Mouse (Mus musculus) liver, adult 2 months (tissue): ENCODE measurements at regions not wholly inside any gene's neighbourhood (a gene's known extent, or its start where the extent isn't known, plus 50 kb on each side); places are given as distances from the start of the nearest gene placed in this dataset.
A peak's percentile ranks its signal among the peaks of the same experiment; 100 is the strongest.

Source experiments
- DNase-seq: peaks from one replicate; pipeline ENCODE4 v3.0.0-alpha.2; 2011; ENCODE audit warnings: low read depth, low spot score; ENCODE audit errors: extremely low read depth
- H3K27ac ChIP-seq: fragments of 200-500 bp; replicated peaks from 2 replicates; pipeline ENCODE4 v1.5.1; 2012; ENCODE audit warnings: low read depth, mild to moderate bottlenecking, control low read depth, inconsistent platforms, low read length; ENCODE audit not compliant: insufficient read depth
- H3K27me3 ChIP-seq: fragments of 200-500 bp; 2 replicates; pipeline ENCODE4 v1.6.1; 2012; ENCODE audit warnings: mild to moderate bottlenecking, moderate library complexity, low read length, inconsistent platforms; ENCODE audit not compliant: control insufficient read depth, insufficient read depth
- H3K36me3 ChIP-seq: fragments of 200-500 bp; 2 replicates; pipeline ENCODE4 v1.6.1; 2012; ENCODE audit warnings: low read length, inconsistent platforms; ENCODE audit not compliant: control insufficient read depth, insufficient read depth
- H3K4me1 ChIP-seq: fragments of 200-500 bp; 2 replicates; pipeline ENCODE4 v1.6.1; 2011; ENCODE audit warnings: low read length; ENCODE audit not compliant: control insufficient read depth, insufficient read depth
- H3K4me3 ChIP-seq: fragments of 200-500 bp; 2 replicates; pipeline ENCODE4 v1.5.1; 2011; ENCODE audit warnings: low read depth, mild to moderate bottlenecking, control low read depth, low read length, moderate library complexity; ENCODE audit not compliant: insufficient read depth
- H3K79me2 ChIP-seq: fragments of 200-500 bp; 2 replicates; pipeline ENCODE4 v1.6.1; 2012; ENCODE audit warnings: inconsistent platforms, mild to moderate bottlenecking, low read length, moderate library complexity; ENCODE audit not compliant: control insufficient read depth, insufficient read depth
- H3K9ac ChIP-seq: fragments of 200-500 bp; 2 replicates; pipeline ENCODE4 v1.6.1; 2012; ENCODE audit warnings: low read depth, mild to moderate bottlenecking, control low read depth, inconsistent platforms, low read length
- CTCF ChIP-seq: fragments of 200-500 bp; IDR thresholded peaks from 2 replicates; pipeline ENCODE4 v1.5.1; 2011; ENCODE audit warnings: low read depth, low read length, control low read depth
- POLR2A ChIP-seq: fragments of 200-500 bp; IDR thresholded peaks from 2 replicates; pipeline ENCODE4 v1.6.1; 2011; ENCODE audit warnings: low read length, control low read depth; ENCODE audit not compliant: insufficient read depth; ENCODE audit errors: extremely low read depth
- WGBS: fragments of 180-500 bp; shearing (Covaris S2); methylation state at CpG from one replicate; pipeline ENCODE4 v1.1.7; 2018; 5-methylcytosine and 5-hydroxymethylcytosine counted together

DNA sequence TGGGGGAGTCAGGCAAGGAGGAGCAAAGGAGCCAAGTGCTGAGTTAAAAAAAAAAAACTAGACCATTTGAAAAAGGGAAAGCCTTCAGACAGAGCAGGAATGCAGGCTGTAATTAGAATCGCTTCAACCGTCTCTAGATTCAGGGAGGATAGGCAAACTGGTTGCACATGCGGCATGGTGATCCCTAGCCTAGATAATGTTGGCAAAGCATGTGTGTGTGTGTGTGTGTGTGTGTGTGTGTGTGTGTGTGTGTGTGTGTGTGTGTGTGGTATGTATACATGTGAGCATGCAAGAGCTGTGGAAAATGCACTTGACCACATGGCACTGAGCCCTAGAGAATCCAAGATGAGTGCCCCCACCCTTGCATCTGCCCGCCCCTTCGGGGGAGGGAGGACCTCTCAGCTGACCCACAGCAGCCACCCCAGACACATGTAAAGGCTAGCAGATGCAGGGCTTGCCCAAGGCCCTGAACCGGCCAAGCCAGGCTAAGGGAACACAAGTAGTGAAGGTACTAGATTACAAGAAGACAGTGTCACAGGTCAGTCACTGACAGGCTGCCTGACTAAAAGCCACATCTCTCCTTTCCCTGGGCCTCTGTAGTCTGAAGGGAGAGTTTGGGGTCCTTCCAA, 67.4 kb downstream of the Pja1 start:
- Histone ChIP-seq H3K36me3 (no peaks in the 10 kb centered on the region), H3K27ac (no peak overlapping the region), H3K27me3 (no peaks in the 10 kb centered on the region), H3K9ac (no peak overlapping the region), H3K4me1 (no peaks in the 10 kb centered on the region), H3K79me2 (no peaks in the 10 kb centered on the region), H3K4me3 (no peak overlapping the region)
- WGBS = 90% methylated on average over 6 of the region's 6 CpGs
- no peak for DNase-seq
- TF ChIP-seq CTCF (no peak), POLR2A (no peak)

DNA sequence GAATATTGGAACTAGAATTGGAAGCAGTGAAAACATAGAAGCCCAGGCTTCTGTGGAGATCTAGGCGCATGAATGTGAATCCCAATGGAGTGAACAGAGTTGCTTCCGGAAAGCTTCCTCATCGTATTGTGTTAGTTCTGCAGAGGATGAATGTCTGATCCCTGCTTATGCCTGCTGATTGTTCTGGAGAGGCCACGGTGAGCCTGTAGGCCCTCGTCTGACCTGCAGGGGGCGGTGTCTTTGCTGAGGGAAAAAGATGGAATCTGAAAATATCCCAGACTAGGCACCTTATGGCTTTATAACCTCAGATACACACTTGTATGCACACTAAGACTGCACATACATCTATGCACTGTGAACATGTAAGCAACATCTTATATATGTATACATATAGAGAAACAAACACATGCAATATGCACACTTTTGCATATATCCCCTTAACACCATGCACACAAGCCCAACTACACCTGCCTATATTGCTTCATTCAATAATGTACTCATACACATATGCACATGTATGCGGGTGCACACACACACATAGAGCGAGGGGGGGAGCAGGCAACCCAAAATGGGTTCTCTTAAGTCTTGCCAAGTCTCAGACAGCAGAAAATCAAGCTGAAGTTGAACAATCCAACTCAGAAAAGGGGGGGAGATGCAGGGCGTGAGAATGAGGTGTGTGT, 68.1 kb downstream of the Pja1 start:
- no peak overlapping the region for H3K27ac ChIP-seq
- no peaks in the 10 kb centered on the region for H3K4me1 ChIP-seq
- no peaks in the 10 kb centered on the region for H3K27me3 ChIP-seq
- H3K36me3 ChIP-seq = no peaks in the 10 kb centered on the region
- H3K4me3 ChIP-seq = no peak overlapping the region
- DNase-seq = peak; percentile 5
- 57% methylated on average over 9 of the region's 9 CpGs for WGBS
- TF ChIP-seq CTCF (peak; percentile 78), POLR2A (no peak)
- no peaks in the 10 kb centered on the region for H3K79me2 ChIP-seq
- H3K9ac ChIP-seq = no peak overlapping the region

DNA sequence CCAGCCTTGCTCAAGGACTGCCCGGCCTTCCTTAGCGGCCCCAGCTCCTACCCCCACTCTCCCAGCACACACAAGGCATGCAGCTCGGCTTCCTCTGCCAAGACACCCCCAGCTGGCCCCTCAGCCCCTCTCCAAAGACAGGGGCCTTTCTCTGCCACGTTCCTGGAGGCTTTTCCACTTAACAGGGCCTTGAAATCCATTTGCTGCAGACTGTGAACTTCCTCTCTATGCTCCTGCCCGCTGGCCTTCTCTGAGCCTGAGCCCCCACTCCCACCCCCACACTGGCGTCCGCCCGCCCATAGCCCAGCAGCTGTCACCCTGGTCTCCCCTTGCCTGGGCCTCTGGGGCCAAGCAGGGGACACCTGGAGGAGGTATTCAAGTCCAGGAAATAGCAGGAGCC, 73.7 kb downstream of the Pja1 start:
- no peaks in the 10 kb centered on the region for H3K27me3 ChIP-seq
- no peaks in the 10 kb centered on the region for H3K36me3 ChIP-seq
- H3K4me3 ChIP-seq = no peak overlapping the region
- WGBS = 78% methylated on average over 7 of the region's 8 CpGs
- H3K4me1 ChIP-seq = no peaks in the 10 kb centered on the region
- H3K9ac ChIP-seq = no peak overlapping the region
- no peaks in the 10 kb centered on the region for H3K79me2 ChIP-seq
- no peak overlapping the region for H3K27ac ChIP-seq
- TF ChIP-seq POLR2A (no peak), CTCF (no peak)
- no peak for DNase-seq

- Histone ChIP-seq H3K4me1 (no peaks in the 10 kb centered on the region), H3K27me3 (no peaks in the 10 kb centered on the region), H3K9ac (no peak overlapping the region), H3K4me3 (no peak overlapping the region), H3K36me3 (no peaks in the 10 kb centered on the region), H3K79me2 (no peaks in the 10 kb centered on the region), H3K27ac (no peak overlapping the region)
- no peak for DNase-seq
- WGBS = 90% methylated on average over 6 of the region's 6 CpGs
- TF ChIP-seq CTCF (no peak), POLR2A (no peak)
Observed at GRCm38 (mm10) chrX:99396180-99396579, 74.9 kb downstream of the Pja1 start.

DNA sequence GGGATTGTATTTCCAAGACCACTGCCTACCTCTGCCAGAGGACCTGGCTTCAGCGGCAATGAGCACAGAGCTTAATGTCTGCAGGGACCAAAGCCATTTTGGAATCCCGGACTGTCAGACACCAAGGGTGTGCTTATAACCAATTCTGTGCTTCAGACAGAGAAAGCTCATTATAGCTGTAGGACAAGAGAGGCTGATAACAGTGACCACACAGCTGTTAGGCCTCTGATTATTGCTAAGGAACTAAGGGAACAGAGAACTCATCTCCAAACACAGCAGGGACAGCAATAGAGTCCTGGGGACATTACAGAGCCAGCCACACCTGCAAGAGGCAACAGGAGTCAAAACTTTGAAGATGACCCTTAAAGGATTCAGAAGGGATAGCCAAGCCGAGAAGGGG, 76.0 kb downstream of the Pja1 start:
- TF ChIP-seq CTCF (no peak), POLR2A (no peak)
- Histone ChIP-seq H3K79me2 (no peaks in the 10 kb centered on the region), H3K27me3 (no peaks in the 10 kb centered on the region), H3K9ac (no peak overlapping the region), H3K27ac (no peak overlapping the region), H3K36me3 (no peaks in the 10 kb centered on the region), H3K4me3 (no peak overlapping the region), H3K4me1 (no peaks in the 10 kb centered on the region)
- no peak for DNase-seq
- WGBS = 90% methylated on average over 3 of the region's 3 CpGs

GRCm38 (mm10) chrX:99391628-99392027, 79.4 kb downstream of the Pja1 start:
- WGBS = 89% methylated on average over 6 of the region's 6 CpGs
- no peak for DNase-seq
- Histone ChIP-seq H3K79me2 (no peaks in the 10 kb centered on the region), H3K4me3 (no peak overlapping the region), H3K36me3 (no peaks in the 10 kb centered on the region), H3K9ac (no peak overlapping the region), H3K27ac (no peak overlapping the region), H3K4me1 (no peaks in the 10 kb centered on the region), H3K27me3 (no peaks in the 10 kb centered on the region)
- no peak for TF ChIP-seq POLR2A
- TF ChIP-seq CTCF = no peak
